Mouse (Mus musculus) c-Kit-positive CD71-negative TER-119-negative erythroid progenitor cells, embryonic 14.5 days (primary cell): ENCODE data around the gene Slit3.

Experiments used
- DNase-seq: peaks from one replicate; pipeline ENCODE4 v3.0.0-alpha.2; 2013; ENCODE audit warnings: low read depth

Slit3 gene

DNA sequence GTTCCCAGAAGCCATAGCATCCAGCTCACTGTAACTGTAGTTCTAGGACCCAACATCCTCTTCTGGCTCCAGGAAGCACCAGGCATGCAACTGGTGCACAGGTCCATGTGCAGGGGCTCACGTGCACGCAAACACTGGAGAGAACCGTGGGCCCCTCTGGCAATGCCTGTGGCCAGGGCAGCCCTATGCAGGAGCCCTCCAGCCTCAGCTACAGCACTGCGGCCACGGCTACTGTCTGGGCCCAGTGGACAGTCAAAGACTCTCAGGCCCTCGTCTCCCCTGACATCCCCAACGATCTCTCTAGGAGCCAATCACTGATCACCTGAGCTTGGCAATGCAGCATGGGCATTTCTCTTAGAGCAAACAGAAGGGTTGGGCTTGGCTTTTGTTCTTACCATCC, 572.6 kb downstream of the Slit3 start:
- no peak for DNase-seq

DNA sequence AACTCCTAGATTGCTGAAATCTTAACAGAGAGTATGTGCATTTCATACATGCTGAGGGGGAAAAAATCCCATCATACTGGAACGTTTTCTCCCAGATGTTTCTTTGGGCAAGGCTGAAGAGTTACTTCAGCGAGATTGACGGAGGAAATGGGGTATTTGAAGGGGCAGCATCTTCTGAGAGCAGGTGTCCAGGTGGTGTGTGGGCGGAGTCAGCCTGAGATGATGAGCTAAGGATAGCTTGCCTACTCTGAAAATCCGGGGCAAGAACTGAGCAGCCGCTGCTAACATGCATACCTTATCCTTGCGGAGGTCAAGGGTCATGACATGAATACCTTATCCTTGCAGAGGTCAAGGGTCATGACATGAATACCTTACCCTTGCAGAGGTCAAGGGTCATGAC, 576.5 kb downstream of the Slit3 start:
- DNase-seq: no peak

DNA sequence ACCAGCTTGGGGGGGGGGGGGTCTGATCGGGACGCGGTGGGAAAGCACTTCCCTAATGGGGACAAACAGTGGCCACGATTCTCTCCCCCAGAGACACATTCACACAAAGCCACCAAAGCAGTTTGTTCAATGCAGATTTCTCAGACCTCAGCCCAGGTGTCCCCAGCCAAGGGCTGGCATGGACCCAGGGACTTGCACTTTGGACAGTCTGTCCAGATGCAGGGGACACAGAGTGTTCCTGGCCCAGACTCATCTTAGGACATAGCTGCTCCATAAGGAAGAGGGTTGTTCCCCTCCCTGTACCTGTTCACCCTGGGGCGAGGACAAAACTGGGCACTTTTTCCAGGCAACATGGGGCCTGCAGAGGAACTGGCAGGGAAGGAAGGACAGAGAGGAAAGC, 577.9 kb downstream of the Slit3 start:
- no peak for DNase-seq

DNA sequence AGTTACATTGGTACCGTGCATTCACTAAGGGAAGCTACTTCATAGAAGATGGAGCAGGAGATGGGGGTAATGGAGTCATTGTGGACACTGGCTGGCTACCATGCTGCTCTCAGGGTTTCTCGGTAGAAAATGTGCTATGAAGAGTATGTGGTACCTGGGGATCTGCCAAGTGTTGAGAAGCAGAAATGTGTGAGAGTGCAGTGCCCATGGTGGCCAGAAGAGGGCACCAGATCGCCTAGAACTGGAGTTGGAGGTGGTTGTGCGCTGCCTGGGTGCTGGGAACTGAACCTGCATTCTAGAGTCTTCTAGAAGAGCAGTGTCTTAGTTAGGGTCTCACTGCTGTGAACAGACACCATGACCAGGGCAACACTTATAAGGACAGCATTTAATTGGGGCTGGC, 582.4 kb downstream of the Slit3 start:
- DNase-seq: no peak

DNA sequence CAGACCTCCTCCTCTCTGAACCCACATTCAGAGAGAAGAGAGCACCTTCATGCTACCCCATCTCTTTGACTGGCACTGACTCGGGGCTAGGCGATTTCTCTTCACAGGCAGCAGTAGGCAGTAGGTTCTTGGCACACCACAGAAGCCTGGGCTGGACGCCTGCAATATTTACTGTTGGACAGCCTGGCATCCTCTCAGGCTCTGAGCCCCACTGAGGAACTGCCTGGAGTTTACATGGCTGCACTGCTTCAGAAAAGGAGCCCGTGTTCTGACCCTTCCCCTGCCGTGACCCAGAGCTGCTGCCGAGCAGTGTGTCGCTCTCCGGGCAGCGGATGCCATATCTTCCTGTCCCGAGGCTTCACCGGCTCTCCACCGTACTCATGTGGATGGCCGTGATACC, 583.4 kb downstream of the Slit3 start:
- DNase-seq: no peak

DNA sequence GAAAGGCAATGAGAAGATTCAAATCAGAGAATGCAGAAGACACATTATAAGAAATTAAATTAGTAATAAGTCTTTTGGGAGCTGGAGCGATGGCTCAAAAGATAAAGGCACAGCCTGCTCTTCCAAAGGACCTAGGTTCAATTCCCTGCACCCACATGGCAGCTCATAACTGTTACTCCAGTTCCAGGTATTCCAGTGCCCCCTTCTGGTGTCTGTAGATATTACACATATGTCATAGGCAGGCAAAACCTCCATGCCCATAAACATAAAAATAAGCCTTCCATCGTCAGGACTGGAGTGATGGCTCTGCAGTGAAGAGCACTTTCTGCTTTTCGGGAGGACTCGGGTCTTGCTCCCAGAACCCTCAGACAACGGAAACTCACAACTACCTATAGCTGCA, 583.9 kb downstream of the Slit3 start:
- no peak for DNase-seq

DNA sequence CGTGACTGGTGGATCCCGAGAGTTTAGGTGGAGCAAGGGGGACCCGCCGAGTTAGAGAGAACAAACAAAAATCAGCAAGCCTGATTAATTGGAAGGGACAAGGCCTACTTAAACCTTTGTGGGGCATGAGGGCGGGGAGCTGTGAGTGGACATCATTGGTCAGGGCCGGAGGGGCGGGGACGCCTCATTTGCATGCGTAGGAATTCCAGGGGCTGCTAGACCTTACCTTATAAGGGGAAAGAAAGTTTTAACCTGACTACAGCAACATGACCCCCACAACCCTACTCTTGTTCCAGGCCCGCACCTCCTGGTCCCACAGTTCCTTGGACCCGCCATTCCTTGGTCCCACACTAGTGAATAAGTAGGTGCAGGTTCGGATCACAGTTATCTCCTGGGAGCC, 586.4 kb downstream of the Slit3 start:
- no peak for DNase-seq

DNA sequence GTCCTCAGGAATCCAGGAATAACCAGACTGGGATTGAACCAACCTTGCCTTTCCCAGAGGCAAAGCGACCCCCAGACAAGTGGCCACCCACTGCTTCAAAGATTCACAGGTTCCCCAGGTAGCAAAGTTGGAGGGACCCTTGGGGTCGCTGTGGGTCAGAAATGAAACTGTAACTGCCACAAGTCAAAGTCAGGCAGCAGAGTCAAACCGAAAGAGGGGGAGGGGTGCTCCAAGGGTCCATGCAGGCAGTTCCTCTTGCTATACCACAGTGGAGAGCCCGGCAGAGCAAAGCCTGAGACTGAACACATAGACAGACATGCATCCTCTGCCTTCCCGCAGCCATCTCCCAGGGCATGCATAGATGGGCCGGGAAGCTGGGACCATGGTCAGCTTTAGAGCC, 590.3 kb downstream of the Slit3 start:
- DNase-seq: no peak

DNA sequence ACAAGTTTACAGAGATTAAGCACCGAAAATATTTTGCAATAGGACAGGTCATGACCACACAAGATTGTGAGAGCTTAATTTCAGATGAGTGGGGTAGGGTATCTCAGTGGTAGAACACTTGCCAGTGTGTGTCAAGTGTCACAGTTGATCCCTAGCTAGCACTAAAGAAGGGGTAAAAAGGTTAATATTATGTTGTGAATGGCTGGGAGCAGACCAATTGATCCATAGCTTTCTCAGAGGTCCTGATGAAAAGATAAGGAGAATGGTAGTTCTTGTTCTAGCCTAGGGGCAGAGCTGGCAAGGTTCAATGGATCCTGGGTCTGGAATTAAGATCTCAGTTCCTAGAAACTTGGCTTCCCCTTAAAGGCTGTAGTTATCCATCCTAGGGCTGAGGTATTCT, 597.9 kb downstream of the Slit3 start:
- DNase-seq: no peak

DNA sequence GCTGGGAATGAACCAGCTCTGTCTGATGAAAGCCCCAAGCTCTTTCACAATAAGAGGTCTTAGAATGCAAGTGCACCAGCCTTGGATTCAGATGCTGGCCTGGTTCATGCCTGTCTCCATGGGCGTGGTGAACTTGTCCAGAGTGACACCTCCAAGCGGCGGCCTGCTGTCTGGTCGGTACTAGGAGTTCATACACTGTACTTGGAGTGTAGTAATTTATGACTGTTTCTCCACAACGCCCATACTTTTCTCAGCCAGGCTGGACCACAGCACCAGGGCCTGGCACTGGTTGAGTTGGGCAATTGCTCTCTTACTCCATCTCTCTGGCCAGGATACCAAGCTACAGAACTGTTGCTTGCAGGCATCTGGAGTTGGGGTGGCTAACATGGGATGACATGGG, 602.9 kb downstream of the Slit3 start:
- DNase-seq: no peak

DNA sequence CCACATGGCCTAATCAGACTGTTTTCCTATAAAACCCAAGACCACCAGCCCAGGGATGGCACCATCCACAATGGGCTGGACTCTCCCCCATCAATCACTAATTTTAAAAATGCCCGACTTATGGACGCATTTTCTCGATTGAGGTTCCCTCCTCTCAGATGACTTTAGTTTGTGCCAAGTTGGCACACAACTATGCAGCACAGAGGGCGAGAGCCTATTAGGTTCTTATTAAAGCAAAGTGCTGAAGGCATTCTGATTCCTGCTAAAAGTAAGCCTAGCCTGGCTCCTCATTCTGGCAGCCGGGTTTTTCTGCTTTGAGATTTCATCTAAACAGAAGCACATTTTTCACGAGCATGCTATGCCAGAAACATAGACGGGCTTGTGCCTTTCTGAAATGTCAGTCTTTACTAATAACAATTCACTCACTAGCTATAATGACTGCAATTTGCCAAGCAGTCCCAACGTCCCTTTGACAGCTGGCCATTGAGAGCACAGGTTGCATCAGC, 605.4 kb downstream of the Slit3 start:
- no peak for DNase-seq

DNA sequence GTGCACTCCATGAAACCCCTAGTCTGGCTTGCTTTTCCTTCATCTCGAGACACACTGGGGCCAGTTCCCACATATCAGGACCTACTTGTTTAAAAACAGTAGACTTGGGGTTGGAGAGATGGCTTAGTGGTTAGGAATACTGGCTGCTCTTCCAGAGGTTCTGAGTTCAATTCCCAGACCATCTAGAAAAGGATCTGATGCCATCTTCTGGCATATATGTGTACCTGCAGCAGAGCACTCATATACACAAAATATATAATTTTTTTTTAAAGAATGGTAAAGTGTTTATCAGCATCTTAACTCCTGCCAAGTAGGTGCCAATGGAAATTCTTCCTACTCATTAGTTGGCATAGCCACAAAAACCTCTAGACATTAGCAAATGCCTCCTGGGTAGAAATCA, 607.2 kb downstream of the Slit3 start:
- DNase-seq: no peak

DNA sequence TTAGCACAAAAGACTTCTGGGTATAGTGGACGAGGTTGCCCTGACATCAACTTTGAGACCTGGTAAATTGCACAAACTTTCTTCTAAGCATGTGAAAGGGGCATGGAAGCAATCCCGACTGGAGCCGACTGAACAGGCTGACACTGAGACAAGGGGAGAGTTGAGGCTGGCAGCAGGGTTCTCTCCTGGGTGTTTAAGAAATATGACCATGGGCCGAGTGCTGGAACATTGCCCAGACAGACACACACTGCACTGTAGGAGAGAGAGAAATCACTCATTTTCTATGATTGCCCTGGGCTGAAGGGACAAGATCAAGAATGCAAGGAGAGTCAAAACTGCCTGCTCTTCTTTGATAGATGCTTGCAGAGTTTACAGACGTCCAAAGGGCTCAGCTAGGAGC, 608.2 kb downstream of the Slit3 start:
- no peak for DNase-seq

DNA sequence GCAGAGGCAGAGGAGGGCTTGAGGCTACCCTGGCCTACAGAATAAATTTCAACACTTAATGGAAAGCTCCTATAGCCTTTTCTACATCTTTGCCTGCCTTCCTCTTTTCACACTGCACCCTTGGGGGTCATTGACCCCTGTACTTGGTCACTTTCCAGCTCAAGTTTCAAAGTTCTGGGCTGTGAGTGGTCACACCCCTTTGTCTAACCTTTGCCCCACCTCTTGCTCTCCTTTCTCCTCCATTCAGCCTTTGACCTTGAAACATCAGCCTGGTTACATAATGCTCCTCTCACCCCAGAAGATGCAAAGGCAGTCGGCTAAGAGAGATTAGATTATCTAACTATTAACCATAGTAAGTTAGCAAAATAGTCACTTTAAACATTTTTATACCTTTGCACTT, 611.3 kb downstream of the Slit3 start:
- DNase-seq: no peak

DNA sequence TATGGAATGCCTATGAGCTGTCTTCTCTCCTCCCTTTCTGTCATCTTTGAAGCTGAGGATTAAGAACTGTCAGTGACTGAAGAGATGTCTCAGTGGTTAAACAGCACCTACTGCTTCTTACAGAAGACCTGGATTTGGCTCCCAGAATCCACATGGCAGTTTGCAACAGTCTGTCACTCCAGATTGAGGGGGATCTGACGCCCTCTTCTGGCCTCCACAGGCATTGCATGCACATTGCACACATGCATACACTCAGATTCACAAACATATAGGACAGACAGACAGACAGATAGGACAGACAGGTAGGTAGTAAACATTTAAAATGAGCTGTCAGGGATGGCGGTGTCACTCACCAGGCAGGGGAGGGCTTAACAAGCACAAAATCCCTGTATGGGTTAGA, 615.8 kb downstream of the Slit3 start:
- DNase-seq: no peak

DNA sequence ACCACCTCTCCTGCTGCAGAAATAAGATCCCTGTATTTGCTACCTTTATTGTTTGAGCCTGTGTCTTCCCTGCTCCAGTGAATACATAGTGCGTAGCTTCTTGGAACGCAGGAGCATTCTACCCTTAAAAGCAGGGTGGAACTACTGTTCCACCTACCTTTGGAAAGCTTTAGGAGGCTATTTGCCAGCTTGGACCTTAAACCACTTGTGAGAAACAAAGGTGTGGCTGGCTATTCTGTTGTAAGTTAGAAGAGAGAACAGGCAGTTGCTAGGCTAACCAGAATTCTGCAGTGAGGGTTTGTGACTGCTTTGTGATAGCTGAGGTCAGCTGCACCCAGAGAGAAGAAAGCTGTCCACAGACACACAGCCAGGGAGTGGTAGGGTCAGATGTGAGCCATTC, 616.2 kb downstream of the Slit3 start:
- no peak for DNase-seq

DNA sequence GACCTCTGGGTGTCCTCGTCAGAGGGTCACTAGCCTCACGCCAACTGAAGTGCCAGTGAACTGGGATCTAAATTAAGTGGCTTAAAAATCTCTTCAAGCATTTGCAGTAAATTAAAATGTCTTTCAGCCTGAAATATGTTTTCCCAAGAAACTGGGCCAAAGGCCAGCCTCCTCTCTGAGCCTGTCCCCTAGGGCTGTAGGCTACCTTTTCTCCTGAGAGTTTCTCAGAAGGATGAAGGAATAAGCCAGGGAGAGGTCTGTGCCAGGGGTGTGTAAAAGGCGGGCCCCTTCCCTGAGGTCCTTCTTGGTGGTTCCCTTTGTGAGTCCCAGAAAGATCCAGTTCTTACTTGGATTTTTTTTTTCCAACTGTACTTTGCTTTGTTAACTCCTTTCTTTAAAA, 617.1 kb downstream of the Slit3 start:
- no peak for DNase-seq

DNA sequence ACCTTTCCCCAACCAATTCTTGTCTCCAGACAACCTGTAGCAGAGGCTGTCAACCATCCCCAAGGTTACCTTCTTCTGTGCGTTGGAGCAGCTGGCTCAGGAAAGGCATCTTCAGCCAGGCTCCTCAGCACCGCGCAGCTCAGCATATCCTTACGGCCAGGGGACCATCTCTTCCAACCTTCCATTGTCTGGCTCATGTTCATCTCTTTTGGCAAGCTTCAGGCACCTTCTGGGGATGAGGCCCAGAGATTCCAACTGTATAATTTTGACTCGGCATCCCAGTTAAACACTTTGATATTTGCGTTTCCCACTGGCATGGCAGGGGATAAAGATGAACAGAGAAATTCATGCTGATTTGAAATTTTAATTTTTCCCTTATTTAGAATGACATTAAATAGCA, 622.6 kb downstream of the Slit3 start:
- no peak for DNase-seq

DNA sequence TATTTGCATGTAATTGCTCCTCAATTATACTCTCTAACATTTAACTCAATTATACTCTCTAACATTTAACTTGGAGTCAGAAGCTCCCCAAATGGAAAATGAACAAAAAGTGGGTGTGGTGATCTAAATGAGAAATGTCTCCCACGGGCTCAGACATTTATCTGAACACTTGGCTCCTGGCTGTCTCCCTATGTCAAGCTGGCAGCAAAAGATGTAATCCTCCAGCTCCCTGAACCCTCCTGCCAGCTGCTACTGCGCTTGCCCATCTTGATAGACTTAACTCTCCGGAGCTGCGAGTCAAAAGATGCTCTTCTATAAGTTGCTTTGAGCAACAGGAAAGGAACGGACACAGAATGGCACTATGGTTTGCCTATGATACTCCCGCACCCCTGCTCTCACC, 623.5 kb downstream of the Slit3 start:
- no peak for DNase-seq

DNA sequence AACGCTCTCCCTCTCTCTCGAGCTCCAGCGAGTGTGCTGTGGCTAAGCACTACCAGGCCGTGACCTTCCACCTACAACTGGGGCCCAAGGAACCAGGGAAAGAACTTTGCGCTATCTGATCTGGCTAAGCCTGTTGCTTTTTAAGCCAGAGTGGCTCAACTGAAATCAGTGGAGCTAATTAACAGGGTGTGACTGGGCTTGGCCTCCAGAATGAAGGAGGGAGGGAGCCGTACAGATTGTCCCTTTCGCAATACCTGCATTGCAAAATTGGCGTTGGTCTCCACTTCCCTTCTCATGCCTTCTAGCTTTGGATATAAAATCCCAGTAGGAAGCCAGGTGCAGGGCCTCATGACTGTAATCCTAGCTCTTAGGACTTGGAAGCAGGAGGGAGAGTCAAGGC, 629.6 kb downstream of the Slit3 start:
- no peak for DNase-seq

DNA sequence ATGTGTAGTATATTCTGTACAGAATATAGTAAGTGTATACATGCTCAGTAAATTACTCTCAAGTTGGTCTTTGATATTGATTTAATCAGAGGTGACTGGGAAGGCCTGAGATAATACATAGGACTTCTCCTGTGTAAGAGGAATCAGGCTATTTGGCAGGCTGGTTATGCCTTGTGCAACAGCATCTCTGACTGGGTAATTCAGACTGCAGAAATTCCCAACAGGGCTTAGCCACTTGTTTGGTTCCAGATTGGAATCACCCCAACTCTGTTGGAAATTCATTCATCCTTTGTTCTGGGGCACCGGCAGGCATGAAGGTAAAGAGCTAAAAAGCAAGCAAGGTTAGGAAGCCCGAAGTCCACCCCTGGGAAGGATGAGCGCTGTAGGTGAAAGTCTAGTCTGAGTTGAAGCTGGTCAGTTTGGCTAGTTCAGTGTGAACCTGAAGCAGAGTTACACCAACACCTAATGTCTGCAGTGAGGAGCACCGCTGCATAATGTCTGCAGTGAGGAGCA, 633.9 kb downstream of the Slit3 start:
- DNase-seq: no peak

DNA sequence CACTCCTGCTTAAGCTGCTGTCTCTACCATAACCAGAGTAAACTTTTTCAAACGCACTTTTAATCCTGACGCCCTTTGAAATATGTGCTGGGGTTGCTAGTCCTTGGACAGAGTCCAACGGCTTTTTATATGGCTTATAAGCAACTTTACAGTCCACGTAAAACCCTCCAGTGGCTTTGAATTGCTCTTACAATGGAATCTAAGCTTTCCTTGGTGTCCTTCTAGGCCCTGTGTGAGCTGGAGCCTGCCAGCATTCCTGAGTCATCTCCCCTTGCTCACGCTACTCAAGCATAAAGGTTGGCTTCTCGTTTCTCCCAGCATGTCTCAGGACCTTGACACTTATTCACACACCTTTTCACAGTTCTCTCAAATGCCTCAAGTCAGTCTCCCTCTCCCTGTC, 634.5 kb downstream of the Slit3 start:
- no peak for DNase-seq

DNA sequence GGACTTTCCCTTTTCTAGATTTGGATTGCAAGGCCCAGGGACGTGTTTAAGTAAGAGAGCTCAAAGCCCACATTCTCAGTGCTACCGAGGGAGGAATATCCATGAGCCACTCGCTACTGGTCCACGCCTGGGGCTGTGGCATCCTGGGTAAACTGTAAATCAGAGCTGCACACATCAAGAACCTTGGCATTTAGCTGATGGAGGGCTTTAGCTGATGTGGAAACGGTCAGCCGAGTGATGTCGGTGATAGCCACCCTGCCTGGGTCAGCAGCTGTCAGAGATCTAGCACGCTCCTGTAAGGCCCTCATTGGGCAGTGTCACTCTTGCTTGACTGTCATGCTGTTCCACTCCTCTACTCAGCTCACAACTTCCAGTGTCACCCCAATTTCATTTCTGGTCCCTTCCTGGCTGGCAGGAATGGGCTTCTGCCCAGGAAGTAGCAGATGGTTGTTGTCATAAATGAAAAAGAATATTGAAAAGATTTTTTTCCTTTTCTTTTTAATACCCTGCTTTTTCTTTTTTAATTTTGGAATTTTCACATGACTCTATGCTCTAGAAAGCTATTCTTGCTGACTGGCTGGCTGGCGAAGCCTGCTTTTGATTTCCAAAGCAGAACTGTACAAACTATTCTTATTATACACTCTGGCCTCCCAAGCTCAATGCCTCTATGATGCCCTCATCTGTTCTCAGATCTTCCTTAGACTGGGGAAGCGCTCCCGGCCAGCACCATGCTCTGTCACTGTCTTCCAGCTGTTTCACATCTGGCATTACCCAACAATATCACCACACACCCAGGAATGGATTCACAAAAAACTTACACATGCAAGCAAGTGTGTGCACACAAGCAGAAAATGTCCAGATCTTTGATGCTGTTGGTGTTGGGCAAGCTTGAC, 635.6 kb downstream of the Slit3 start:
- DNase-seq: no peak
